Mouse (Mus musculus) olfactory bulb, adult 2 months (tissue): ENCODE measurements around the gene Sidt2.

Experiments used
- CTCF ChIP-seq: fragments of 200-500 bp; IDR thresholded peaks from 2 replicates; pipeline ENCODE4 v1.5.1; 2012; ENCODE audit warnings: low read depth, mild to moderate bottlenecking, low read length, moderate library complexity; ENCODE audit not compliant: insufficient read depth
- POLR2A ChIP-seq: fragments of 200-500 bp; IDR thresholded peaks from 2 replicates; pipeline ENCODE4 v1.6.1; 2012; ENCODE audit warnings: mild to moderate bottlenecking, low read depth, low read length, moderate library complexity; ENCODE audit not compliant: insufficient read depth

DNA sequence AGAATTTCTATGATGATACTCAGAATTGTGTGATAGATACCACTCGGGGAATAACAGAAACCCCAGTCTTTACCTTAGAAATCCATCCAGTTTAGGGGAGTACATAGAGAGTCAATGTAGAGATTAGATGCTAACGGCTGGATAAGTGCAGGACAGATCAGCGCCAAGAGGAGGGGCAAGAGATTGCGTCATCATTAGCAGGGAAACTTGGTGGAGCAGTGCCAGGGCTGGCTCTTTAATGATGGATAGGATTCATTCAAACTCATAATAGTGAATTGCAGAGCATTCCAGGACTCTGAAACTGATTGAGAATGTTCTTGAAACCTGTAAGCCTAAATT, 30.1 kb upstream of the Sidt2 start:
- TF ChIP-seq CTCF = no peak
- no peak for TF ChIP-seq POLR2A
